Mouse (Mus musculus) cortical plate, adult 2 months (tissue): Measurements from ENCODE around the gene Fastkd2.

Experiments used
- CTCF ChIP-seq: fragments of 200-500 bp; IDR thresholded peaks from 2 replicates; pipeline ENCODE4 v1.5.1; 2011; ENCODE audit warnings: mild to moderate bottlenecking, control low read depth, low read length; ENCODE audit not compliant: insufficient read depth; ENCODE audit errors: extremely low read depth
- POLR2A ChIP-seq: fragments of 200-500 bp; IDR thresholded peaks from 2 replicates; pipeline ENCODE4 v1.6.1; 2011; ENCODE audit warnings: mild to moderate bottlenecking, low read length, control low read depth; ENCODE audit not compliant: insufficient read depth; ENCODE audit errors: extremely low read depth

DNA sequence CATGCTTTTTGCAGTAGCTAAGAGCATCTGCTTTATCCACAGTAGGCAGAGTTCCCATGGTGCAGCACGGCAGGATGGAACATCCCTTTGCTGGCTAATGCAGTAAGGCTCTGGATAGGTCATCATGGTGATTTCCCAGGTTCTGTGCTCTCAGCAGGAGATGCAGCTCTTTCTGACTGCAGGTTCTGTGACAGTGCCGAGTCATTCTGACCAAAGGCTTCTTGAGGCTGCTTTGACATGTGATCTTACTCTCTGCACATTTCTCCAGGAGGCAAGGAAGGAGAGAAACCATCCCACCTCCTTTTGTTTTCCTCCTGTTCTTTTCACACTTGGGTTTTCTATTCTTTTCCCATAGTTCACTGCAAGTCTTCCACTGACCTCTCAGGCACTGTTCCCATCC lies 25.6 kb downstream of the Fastkd2 start:
- TF ChIP-seq POLR2A: no peak
- no peak for TF ChIP-seq CTCF
